Mouse (Mus musculus): Measurements from ENCODE around the gene Rag1.

Rag1 gene

DNA sequence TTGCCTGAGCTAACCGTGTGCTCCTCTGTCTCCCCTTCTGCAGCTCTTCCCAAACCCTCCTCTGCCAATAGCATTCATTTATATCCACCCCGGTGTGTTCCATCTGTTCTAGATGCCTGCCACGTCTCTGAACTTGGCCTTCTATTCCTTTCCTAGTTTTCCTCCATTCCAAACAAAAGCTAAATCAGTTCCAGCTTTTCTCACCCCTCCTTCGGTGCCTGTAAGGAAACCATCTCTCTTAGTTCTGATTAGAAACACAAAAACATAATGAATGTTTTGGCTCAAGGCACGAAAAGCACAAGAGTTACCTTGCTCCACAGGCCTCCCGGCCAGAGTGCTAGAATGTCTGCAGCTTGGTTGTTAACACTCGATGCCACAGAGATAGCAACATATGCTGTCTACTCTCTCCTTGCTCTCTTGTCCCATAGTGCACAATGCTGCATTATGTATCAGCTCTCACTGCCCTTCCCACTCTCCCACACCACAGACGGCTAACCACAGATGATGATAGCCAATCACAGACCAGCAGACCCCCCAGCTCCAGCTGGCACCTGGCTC lies at the start of gene Rag1, which contains the start of gene B230118H07Rik:
Rag1 (minus strand) TSS at position 388 of the 558 bp plus-strand sequence.
B230118H07Rik (minus strand) TSS at position 419 of the 558 bp plus-strand sequence.
- no peak for DNase-seq (ENCODE audit: low read depth, low spot score)

DNA sequence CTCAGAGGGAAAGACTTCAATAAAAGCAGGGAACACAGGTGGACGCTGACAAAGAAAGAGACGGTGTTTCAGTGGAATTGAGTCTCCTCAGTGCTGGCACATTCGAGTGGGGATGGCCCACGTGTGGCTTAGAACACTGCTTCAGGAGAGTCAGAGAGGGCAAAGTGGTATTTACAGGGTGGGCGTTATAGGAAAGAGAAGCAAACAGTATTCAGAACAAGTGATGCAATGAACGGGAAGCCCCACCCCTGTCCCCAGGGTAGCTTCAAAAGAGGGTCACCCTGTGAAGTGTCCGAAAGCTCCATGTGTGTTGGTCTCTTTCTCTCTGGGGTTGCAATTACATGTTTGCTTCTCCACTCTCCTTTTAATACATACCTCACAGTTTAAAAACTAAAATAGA lies 46.3 kb upstream of the Rag1 start:
- DNase-seq (ENCODE audit: low read depth, low spot score), result no peak

DNA sequence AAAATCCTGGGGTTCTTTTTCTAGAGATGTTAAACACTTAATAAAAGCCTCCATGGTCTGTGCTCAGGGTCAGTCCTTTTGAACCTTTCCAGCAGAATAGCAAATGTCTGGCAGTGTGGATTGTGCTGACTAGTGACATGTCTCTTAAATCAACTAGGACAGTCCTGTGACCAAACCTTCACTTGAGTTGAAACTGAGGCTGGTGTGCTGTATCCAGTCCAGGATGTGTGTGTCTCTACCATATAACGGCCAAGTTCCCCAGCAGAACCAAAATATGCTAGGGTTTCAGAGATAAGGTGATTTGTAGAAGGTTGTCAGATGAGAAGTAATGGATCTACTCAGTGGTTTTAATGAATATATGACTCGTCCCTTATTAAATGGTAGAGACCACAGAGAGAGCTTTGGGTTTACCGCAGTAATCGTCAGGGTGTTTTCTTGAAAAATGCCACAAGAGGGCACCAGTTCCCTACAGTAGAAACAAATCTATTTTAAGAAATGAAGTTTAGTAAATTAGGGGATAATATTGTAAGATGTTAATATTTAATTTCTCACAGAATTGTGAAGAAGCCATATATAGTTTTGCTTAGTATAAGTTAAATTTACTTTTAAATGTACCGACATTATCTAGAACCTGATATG lies 44.4 kb upstream of the Rag1 start:
- no peak for DNase-seq (ENCODE audit: low read depth, low spot score)

DNA sequence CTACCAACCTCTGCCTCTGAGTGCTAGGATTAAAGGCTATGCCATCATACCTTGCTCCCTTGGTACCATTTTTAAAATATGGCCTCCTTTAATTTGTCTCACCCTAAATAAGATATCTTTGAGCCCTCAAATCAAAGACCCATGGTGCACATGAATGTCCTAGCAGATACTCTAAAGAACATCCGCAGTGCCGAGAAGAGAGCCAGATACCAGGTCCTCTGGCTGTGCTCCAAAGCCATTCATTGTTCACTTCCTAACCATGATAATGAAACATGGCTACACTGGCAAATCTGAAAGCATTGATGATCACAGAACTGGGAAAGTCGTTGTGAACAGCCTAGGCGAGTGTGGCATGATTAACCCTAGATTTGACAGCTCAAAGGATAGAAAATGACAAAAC lies 43.7 kb upstream of the Rag1 start:
- DNase-seq (ENCODE audit: low read depth, low spot score), result no peak

DNA sequence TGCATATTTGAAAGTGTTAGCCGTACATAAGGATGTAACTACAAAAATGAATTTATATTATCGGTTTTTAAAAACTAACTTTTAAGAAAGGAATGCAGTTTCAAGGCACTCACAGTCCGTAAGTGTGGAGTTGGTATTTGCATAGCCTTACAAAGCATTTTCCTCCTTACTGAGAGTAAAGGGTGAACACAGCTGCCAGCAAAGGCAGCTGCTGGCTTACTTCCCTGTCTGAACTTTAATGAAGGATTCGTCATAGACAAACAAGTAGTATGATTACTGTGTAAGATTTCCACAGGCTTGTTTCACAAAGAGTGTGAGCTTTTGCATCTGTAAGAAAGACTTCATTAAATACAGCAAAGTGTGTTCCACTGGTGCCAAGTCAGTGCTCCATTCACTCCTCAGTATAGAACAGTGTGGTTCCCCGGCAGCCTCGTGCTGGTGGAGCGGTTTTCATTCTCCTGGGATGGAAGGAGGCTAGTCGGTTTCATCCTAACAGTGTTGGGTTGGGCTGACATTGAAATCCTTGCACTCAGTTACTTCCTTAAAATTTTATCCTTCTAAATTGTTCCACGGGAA lies 41.0 kb upstream of the Rag1 start:
- DNase-seq (ENCODE audit: low read depth, low spot score), result no peak

DNA sequence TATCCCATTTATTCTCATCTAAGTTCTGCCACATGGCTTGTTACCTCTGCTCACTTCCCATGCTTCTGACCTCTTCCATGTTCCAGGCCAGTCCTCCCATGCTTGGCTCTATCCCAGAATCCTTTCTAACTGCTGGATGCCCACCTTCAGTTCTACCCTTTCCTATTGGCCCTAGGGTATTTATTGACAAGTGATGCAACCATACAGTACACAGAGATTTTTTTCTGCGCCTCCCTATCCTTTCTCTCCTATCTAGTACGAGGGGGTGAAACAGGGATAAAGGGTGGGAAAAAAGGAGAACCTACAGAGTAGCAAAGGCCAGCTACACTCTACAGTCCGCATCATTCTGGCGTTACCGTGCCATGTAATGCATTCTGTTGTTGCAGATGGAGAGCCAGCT lies 38.7 kb upstream of the Rag1 start:
- DNase-seq (ENCODE audit: low read depth, low spot score), result no peak

DNA sequence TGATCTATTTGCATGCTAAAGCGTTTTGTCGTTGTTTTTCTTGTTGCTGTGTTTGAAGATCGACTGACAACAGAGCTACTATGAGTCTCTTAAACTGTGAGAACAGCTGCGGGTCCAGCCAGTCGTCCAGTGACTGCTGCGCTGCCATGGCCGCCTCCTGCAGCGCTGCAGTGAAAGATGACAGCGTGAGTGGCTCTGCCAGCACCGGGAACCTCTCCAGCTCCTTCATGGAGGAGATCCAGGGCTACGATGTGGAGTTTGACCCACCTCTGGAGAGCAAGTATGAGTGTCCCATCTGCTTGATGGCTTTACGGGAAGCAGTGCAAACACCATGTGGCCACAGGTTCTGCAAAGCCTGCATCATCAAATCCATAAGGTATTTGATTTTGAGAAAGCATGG lies 35.1 kb upstream of the Rag1 start:
- no peak for DNase-seq (ENCODE audit: low read depth, low spot score)

DNA sequence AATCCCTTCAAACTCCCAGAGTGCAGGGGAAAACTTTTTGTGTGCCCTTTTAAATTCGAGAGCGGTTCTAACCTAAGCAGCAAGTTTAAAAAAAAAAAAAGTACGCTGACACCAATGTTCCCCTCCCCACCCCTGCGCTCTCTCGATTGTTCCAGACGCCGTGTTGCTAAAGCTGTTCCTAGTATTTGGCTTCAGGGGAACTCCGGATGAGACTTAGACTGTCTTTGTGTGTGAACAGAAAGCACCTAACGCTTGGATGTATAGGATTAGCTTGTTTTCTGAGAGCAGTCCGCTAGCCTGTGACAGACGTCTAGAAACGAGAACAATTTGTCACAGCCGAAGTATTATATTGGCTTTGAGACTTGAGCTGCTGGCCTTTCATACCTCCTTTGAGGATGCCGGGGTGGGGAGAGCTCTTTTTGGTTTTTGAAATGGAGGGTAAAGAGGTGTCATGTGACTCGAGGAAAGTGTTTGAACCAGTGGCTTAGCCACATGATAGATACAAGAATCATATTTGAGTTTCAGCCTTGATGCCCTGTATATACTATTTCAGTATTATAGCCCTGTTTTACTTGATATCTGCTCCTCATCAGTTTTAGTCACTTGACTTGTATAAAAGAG lies 30.0 kb upstream of the Rag1 start:
- DNase-seq (ENCODE audit: low read depth, low spot score), result peak; percentile 17

DNA sequence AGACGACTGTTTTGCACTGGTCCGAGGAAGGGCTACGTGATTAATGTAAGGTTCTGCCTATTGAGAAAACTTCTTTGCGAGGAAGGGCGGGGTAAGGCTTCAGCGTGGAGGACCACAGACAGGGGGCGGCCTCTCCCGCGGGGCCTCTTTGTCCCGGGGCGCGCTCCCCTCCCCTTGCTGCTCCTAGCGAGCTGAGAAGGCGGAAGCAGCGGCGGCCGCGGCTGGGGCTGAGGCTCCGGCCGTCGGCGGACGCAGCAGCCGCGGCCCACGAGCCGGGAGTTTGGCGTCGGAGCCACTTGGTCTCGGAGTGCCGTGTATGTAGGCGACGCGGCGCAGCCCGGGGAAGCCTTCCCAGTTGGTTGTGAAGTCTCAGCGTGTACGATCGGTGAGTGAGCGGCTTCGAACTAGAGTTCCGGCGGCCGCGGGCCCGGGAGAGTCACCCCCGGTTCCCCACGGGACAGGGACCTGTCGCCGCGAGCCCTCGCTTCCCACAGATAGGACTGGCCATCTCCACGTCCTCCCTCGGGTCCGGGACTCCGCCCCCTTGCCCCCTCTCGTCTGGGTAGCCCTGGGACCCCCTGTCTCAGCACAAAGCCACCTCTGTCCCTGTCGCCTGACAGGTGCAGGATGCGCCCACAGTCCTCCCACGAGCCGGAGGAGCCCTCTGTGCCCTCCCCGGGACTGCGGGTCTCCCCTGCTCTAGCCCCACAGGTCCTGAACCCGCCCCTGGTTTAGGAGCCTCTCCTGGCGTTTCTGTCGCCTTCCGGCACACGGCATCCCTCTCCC lies 29.1 kb upstream of the Rag1 start, which contains the start of gene Traf6:
Traf6 (plus strand) TSS at position 194 of the 786 bp plus-strand sequence.
- DNase-seq (ENCODE audit: low read depth, low spot score), result peak; percentile 81

DNA sequence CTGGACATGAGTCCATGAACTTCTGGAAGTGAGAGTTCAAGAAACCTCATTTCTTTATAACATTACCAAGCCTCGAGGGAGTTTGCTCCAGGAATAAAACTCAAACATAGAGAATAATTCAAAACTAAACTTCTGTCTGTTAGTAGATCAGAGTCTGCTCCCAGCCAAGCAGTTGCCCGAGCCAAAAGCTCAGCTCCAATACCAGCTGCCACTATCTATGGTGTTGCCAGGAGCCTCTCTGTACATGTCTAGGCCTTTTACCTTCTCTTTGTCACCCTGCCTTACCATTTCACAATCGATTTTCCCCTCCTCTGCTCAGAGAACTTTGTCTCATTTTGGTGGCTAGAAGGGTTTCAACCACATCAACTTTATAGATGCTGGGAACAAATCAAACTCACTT lies 24.2 kb upstream of the Rag1 start:
- no peak for DNase-seq (ENCODE audit: low read depth, low spot score)

DNA sequence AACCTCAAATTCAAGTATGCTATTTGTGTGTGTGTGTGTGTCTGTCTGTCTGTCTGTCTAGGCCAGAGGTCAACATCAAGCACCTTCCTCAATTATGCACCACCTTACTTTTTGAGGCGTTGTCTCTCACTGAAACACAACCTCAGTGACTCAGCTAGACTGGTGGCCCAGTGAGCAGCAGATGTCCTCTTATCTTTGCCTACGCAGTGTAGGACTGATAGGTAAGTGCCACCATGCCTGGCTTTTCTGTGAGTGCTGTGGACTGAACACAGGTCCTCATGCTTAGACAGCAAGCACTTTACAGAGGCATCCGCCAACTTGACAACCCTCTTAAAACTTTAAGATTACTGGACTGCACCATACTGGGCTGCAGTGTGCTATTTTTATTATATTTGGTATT lies 19.4 kb upstream of the Rag1 start:
- DNase-seq (ENCODE audit: low read depth, low spot score), result no peak

DNA sequence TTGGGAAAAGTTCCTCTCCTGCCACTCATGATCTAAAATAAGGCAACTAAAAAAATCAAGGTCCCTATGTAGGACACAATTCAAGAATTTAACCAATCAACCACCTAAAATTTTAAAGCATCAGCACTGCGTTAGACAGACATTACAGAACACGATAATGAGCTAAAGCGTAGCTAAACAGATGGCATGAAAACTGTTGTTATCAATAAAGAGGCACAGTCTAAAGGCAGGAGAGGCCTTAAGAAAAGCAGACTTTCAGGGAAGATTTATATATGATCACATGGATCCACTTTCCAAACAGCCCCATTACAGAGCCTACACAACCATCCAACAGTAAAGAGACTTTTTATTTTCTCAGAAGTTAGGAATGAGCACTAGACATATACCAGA lies 16.4 kb upstream of the Rag1 start:
- no peak for DNase-seq (ENCODE audit: low read depth, low spot score)

DNA sequence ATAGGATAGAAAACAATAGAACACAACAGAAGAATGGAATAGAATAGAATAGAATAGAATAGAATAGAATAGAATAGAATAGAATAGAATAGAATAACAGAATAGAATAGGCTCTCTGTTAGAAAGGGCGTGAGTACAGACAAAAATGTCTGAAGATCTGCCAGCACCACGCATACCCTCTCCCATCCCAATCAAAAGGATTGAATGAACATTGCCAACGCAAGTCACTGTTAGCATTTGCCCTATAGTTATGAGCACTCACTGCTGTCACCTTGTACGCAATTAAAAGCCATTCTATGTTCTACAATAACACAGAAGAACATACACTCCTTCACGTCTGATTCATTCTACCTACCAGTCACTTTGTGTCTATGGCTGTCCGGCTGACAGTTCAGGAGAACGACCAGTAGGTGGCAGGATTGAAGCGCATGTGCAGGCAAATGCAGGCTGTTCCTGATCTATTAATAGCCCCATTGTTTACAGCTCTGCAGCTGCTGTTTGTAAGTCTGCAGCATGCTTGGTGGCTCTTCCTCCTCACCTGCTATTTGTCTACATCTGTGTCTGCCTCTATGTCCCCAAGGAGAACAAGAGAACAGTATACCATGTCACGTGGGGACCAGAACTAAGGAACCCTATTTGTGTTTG lies 15.9 kb upstream of the Rag1 start:
- DNase-seq (ENCODE audit: low read depth, low spot score), result peak; percentile 84

DNA sequence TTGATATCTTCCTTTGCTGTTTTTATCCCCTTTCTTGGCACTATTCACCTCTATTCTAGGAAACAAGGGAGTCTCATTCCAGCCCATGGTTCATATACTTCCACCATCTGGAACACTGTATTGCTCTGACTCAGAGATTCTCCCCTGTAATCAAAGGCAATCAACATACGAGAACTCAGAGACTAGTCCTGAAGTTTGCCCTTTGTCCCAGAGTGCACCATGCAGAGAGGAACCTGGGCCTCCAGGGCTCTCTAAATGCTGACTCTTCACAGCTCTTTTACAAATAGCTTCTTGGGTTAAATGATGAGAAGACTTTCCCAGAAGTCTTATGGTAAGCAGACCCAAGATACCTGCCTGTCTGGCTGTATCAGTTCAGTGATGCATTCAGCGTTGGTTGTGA lies 11.2 kb upstream of the Rag1 start:
- no peak for DNase-seq (ENCODE audit: low read depth, low spot score)

DNA sequence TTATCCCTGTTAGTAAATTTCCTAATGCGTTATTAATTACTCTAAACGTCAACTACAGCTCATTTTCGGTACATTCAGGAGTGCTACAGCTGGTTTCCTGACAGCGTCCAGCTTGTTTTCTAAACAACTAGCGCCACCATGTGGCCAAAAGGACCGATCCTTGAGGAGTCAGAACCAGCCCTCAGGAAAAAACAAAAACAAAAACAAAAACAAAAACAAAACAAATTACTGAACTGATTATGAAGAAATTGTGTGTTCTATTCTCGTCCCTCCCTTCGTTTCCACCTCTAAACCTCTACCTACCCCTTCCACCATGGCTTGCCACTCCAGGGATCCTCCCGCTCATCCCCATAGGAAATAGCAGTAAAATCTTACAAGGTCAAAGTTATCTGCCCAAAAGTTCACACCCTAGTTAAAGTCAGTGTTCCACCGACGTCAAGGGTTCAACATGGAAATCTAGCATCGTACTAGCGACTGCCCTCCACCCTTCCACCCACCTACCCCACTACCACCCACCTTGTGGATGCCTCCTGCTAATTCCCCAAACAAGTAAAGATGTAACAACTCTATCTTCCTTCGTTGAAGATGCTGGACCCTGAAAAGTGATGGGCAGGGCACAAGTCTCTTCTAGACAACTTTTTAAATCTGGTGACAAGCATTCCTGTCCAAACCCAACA lies 3.8 kb upstream of the Rag1 start:
- DNase-seq (ENCODE audit: low read depth, low spot score), result peak; percentile 56

DNA sequence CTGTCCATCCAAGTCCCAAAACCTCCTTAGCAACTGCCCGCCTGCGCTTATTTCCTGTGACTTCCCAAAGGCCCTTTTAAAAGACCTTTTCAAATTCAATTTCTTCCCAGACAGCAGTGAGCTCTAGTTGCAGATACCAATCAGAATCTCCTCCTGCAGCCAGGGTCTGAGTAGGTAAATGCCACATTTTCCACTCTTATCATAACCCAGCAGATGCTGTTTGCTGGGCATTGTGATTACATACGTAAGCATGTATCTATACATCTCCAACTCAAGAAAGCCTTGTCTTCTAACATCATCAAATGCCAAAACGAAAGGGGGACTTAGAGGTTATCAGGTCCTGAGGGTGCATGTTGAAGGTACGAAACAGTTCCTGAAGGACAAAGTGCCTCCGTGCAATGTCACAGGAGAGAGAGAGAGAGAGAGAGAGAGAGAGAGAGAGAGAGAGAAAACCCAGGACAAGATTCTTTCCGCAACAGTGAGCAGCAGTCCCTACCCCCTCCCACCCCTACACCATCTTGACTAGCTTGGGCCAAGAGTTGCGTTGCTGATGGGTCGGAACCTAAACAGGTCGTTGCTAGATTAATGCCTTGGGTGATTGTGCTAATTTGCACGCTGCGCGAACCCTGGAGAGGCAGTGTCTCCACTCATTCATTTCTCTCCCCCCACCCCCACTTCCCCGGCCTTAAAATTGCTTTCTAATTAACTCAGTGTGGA lies 3.1 kb upstream of the Rag1 start:
- no peak for DNase-seq (ENCODE audit: low read depth, low spot score)

DNA sequence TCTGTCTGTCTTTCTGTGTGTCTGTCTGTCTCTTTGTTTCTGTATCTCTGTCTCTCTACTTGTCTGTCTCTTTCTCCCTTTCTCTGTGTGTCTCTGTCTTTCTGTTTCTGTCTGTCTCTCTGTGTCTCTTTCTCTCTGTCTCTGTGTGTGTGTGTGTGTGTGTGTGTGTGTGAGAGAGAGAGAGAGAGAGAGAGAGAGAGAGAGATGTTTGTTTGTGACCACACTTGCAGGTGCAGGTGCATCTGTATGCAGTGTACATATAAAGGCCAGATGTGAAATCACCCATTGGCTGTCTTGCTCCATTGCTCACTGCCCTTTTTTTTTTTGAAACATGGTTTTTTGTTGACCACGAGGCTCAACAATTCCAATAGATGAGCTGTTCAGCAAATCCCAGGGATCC lies 1.1 kb upstream of the Rag1 start:
- DNase-seq (ENCODE audit: low read depth, low spot score), result no peak

DNA sequence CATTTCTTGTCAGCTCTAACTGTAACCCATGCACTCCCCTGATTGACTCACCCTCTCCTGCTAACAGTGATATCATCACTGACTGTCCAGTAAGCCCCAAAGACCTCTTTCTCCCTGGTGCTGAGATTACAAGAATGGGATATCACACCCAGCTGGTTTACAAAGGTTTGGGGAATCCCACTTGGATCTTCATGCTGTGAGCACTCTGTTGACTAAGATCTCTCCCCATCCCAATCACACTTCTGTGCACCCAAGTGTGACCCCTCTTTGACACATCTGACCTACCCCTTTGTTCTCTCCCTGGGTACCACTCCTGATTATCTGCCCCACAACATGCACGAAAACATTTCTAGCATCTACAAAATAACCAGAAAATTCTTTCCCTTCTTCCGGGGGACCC lies 940 bp downstream of the Rag1 start:
- DNase-seq (ENCODE audit: low read depth, low spot score), result no peak

DNA sequence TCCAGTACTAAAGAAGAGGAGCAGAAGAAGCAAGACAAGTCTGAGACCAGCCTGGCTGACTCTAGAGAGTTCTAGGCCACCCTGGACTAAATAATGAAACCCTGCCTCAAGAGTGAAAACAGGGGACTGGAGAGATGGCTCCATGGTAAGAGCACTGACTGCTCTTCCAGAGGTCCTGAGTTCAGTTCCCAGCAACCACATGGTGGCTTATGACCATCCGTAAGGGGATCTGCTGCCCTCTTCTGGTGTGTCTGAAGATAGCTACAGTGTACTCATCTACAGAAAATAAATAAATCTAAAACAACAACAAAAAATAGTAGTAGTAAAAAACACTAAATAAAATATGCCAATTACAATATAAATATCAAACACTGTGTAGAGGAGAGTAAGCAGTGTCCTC lies 3.5 kb downstream of the Rag1 start:
- no peak for DNase-seq (ENCODE audit: low read depth, low spot score)

DNA sequence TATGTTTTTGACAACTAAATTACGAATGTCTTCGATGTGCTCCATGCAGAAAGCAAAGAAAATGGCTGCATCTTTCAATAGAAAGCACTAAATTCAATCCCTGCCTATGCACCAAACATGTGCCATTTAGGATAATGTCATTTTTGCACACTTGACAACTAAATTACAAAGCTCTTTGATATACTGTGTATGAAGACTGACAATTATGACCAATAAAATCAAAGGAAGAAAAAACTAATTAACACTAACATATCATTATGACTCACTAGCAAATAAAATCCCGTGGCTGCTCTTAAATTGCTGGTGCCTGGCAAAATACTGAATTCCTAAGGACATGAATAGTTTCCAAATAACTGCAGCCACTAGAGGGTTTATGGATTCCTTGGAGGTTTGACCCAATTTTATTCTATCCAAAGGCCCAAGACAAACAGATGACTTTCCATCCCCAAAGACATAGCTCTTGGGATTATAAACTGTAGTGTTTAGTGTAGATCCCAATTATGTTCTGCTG lies 9.4 kb downstream of the Rag1 start:
- DNase-seq (ENCODE audit: low read depth, low spot score), result no peak
